Mouse (Mus musculus) myocyte (in vitro differentiated cells): ENCODE data around the gene Ccdc73.

Experiments used
- MAX ChIP-seq: IDR thresholded peaks from one replicate; pipeline ENCODE4 v1.6.1; 2011; ENCODE audit warnings: low read depth, mild to moderate bottlenecking, control low read depth
- POLR2A ChIP-seq: IDR thresholded peaks from one replicate; pipeline ENCODE4 v1.6.1; 2011; ENCODE audit warnings: low read depth, mild to moderate bottlenecking, control low read depth, moderate library complexity; ENCODE audit not compliant: insufficient read length
- POLR2AphosphoS2 ChIP-seq: IDR thresholded peaks from one replicate; pipeline ENCODE4 v1.6.1; 2011; ENCODE audit warnings: low read depth, control low read depth; ENCODE audit not compliant: insufficient read length
- SRF ChIP-seq: IDR thresholded peaks from one replicate; pipeline ENCODE4 v1.6.1; 2011; ENCODE audit warnings: low read depth; ENCODE audit not compliant: control insufficient read depth, insufficient read length
- TCF3 ChIP-seq: IDR thresholded peaks from one replicate; pipeline ENCODE4 v1.6.1; 2011; ENCODE audit warnings: low read depth, control low read depth; ENCODE audit not compliant: insufficient read length
- USF1 ChIP-seq: IDR thresholded peaks from one replicate; pipeline ENCODE4 v1.6.1; 2011; ENCODE audit warnings: low read depth, mild to moderate bottlenecking, control low read depth, moderate library complexity

DNA sequence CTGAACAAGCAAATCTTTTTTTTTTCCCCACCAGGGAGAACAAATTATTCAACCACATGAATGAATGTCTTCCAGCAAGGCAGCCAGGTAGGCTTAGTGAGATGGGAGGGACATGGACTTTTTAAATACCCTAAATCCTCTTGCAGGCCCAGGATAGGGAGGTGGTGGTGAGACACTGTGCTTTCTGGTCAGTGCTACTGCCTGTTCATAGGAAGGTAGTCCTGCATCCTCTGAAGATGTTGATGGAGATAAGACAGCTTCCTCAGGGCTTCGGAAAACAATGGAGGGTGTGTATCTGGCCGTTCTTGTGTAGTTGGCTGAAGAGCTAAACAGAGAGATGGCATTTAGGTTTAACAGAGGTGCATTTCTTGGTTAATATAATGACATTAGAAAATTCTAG, 35.1 kb upstream of the Ccdc73 start:
- TF ChIP-seq MAX (no peak), POLR2A (no peak), SRF (no peak), POLR2AphosphoS2 (no peak), TCF3 (no peak), USF1 (no peak)
